Mouse (Mus musculus) erythroid progenitor cell, adult 5-6 weeks (primary cell): ENCODE measurements around the gene Myom1. TPM values are rescaled to one million over a fixed set of nuclear protein-coding genes. Genes with fewer than 3 reads are reported as not detected.

ENCODE experiments used
- ATAC-seq: replicated peaks from 2 replicates; pipeline ENCODE4 v1.8.0; 2016; ENCODE audit warnings: moderate number of reproducible peaks, mild to moderate bottlenecking, moderate TSS enrichment, inconsistent platforms; ENCODE audit not compliant: poor library complexity, low FRiP score, severe bottlenecking
- total RNA-seq, 2 experiments: library from RNA; stranded (forward) in 1 of 2; stranded (reverse) in 1 of 2; fragments of 150-400 nt in 1 of 2; fragments of 186-747, 209-891 nt in 1 of 2; gene quantifications; 2 replicates each; pipeline versions ENCODE4 v1.2.3 to v1.2.4; 2015 to 2017; ENCODE audit warnings: low replicate concordance in 2 of 2

Gene Myom1
- total RNA-seq, 2 experiments from 2014 or later: 0.42 TPM; not detected in 1

GRCm38 (mm10) chr17:71046856-71047255 is 44.4 kb downstream of the Myom1 start:
- no peak for ATAC-seq

GRCm38 (mm10) chr17:71049292-71049691 is 46.9 kb downstream of the Myom1 start:
- no peak for ATAC-seq

- no peak for ATAC-seq
Observed at GRCm38 (mm10) chr17:71053134-71053708, 50.8 kb downstream of the Myom1 start.

- no peak for ATAC-seq
Observed at GRCm38 (mm10) chr17:71055203-71055894, 52.9 kb downstream of the Myom1 start.

- ATAC-seq: no peak
Observed at GRCm38 (mm10) chr17:71056405-71056804, 54.0 kb downstream of the Myom1 start.

- no peak for ATAC-seq
Observed at GRCm38 (mm10) chr17:71057758-71058157, 55.3 kb downstream of the Myom1 start.

GRCm38 (mm10) chr17:71059213-71059612 is 56.8 kb downstream of the Myom1 start:
- ATAC-seq: no peak

- ATAC-seq: no peak
Observed at GRCm38 (mm10) chr17:71062049-71062560, 59.7 kb downstream of the Myom1 start.

- no peak for ATAC-seq
Observed at GRCm38 (mm10) chr17:71062870-71063602, 60.6 kb downstream of the Myom1 start.

GRCm38 (mm10) chr17:71064463-71065014 is 62.1 kb downstream of the Myom1 start:
- no peak for ATAC-seq

- no peak for ATAC-seq
Observed at GRCm38 (mm10) chr17:71065127-71065526, 62.7 kb downstream of the Myom1 start.

- ATAC-seq: no peak
Observed at GRCm38 (mm10) chr17:71069176-71069575, 66.7 kb downstream of the Myom1 start.

- no peak for ATAC-seq
Observed at GRCm38 (mm10) chr17:71071958-71072357, 69.5 kb downstream of the Myom1 start.

- ATAC-seq: no peak
Observed at GRCm38 (mm10) chr17:71074386-71074785, 72.0 kb downstream of the Myom1 start.

- no peak for ATAC-seq
Observed at GRCm38 (mm10) chr17:71081986-71082385, 79.6 kb downstream of the Myom1 start.

GRCm38 (mm10) chr17:71086969-71087368 is 84.5 kb downstream of the Myom1 start:
- ATAC-seq: no peak

- ATAC-seq: no peak
Observed at GRCm38 (mm10) chr17:71087396-71088153, 85.1 kb downstream of the Myom1 start.

- no peak for ATAC-seq
Observed at GRCm38 (mm10) chr17:71088154-71088521, 85.7 kb downstream of the Myom1 start.

- no peak for ATAC-seq
Observed at GRCm38 (mm10) chr17:71088991-71089434, 86.6 kb downstream of the Myom1 start.
